Mouse (Mus musculus) ES-E14 (cell line): ENCODE data around the gene Fras1. TPM values are rescaled to one million over a fixed set of nuclear protein-coding genes. Genes with fewer than 3 reads are reported as not detected.

ENCODE experiments used
- DNase-seq: peaks from one replicate; pipeline ENCODE4 v3.0.0-alpha.2; 2013; ENCODE audit warnings: low read depth, low spot score
- H3K27ac ChIP-seq: 2 replicates; pipeline ENCODE4 v1.5.1; 2012; ENCODE audit warnings: low read depth, mild to moderate bottlenecking, low read length, moderate library complexity, mixed read lengths; ENCODE audit not compliant: poor library complexity, insufficient read depth, severe bottlenecking
- H3K36me3 ChIP-seq: 2 replicates; pipeline ENCODE4 v1.6.1; 2012; ENCODE audit warnings: mild to moderate bottlenecking, low read length, moderate library complexity, mixed read lengths; ENCODE audit not compliant: control insufficient read depth, poor library complexity, insufficient read depth, severe bottlenecking
- H3K4me1 ChIP-seq, 2 experiments: fragments of 150-350 bp in 1 of 2; sonication (generic) in 1 of 2; 2 replicates each; pipeline ENCODE4 v1.6.1; 2012; ENCODE audit warnings: low read length in 2 of 2, mild to moderate bottlenecking in 1 of 2, mixed read lengths in 1 of 2; ENCODE audit not compliant: control insufficient read depth in 2 of 2, insufficient read depth in 2 of 2, poor library complexity in 1 of 2
- H3K4me3 ChIP-seq, 2 experiments: fragments of 150-350 bp in 1 of 2; sonication (generic) in 1 of 2; 2 replicates each; pipeline ENCODE4 v1.5.1; 2012; ENCODE audit warnings: low read length in 2 of 2, low read depth in 1 of 2, mild to moderate bottlenecking in 1 of 2, mixed read lengths in 1 of 2; ENCODE audit not compliant: insufficient read depth in 1 of 2, poor library complexity in 1 of 2, severe bottlenecking in 1 of 2
- H3K9ac ChIP-seq: 2 replicates; pipeline ENCODE4 v1.6.1; 2012; ENCODE audit warnings: low read depth, mild to moderate bottlenecking, low read length, mixed read lengths; ENCODE audit not compliant: poor library complexity, insufficient read depth, severe bottlenecking
- H3K9me3 ChIP-seq: fragments of 150-350 bp; sonication (generic); 2 replicates; pipeline ENCODE4 v1.6.1; 2012; ENCODE audit warnings: low read depth, mild to moderate bottlenecking, low read length; ENCODE audit not compliant: control insufficient read depth, insufficient read depth
- CHD2 ChIP-seq: IDR thresholded peaks from 2 replicates; pipeline ENCODE4 v1.6.1; 2014; ENCODE audit warnings: mild to moderate bottlenecking, low read depth, low read length, inconsistent platforms
- HCFC1 ChIP-seq: IDR thresholded peaks from 2 replicates; pipeline ENCODE4 v1.6.1; 2012; ENCODE audit warnings: low read length, inconsistent platforms, borderline replicate concordance; ENCODE audit not compliant: insufficient read depth
- MAFK ChIP-seq: IDR thresholded peaks from 2 replicates; pipeline ENCODE4 v1.6.1; 2014; ENCODE audit warnings: mild to moderate bottlenecking, low read depth, low read length, inconsistent platforms; ENCODE audit not compliant: insufficient read depth
- ZC3H11A ChIP-seq: IDR thresholded peaks from 2 replicates; pipeline ENCODE4 v1.6.1; 2012; ENCODE audit warnings: low read depth, mild to moderate bottlenecking, inconsistent platforms, low read length, borderline replicate concordance
- ZNF384 ChIP-seq: IDR thresholded peaks from 2 replicates; pipeline ENCODE4 v1.6.1; 2012; ENCODE audit warnings: low read depth, low read length, inconsistent platforms
- in situ Hi-C, 2 experiments: fragments of 600-800 bp; cut with MboI; formaldehyde crosslinking; loops; one replicate each; pipeline ENCODE4 v1.15.1; 2025; ENCODE audit warnings: low sequenced_read_pairs in 2 of 2, inconsistent platforms in 1 of 2; ENCODE audit not compliant: unreplicated experiment in 2 of 2
- total RNA-seq: library from RNA; depleted of rRNA; stranded (reverse); fragments of 300-350 nt; gene quantifications from 2 replicates; pipeline ENCODE4 v1.2.3, GENCODE M21; 2012; rRNA removed

The Fras1 gene
- total RNA-seq, 1 experiment, result 1.6 TPM

DNA sequence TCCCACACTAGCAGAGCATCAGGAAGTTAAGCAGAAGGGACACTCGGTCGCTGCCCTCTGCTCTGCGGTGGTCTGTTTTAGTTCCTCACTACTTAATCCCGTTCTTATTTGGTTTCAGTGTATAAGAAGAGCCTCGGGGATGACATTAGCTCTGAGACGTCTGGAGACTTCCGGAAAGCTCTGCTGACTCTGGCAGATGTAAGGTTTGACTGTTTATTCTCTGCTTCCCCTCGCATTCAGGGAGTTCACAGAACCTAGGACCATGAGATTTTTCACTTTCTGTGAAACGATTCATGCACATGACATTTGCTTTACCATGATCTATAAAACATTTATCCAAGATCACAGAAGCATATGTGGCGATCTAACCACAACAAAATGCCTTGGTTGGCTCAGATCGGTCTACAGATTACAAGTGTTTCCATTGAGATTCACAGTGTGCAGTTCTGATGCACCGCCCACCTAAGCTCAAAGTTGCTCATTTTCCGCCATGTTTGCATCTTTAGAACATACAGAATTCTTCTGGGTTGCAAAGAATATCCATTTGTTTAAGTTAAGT lies 451.1 kb downstream of the Fras1 start:
- in situ Hi-C loops, result no loop called here
- no peak overlapping the region for H3K9ac ChIP-seq
- H3K9me3 ChIP-seq, result no peaks in the 10 kb centered on the region
- no peak for DNase-seq
- H3K4me1 ChIP-seq, result no peaks in the 10 kb centered on the region
- no peak overlapping the region for H3K27ac ChIP-seq
- no peaks in the 10 kb centered on the region for H3K36me3 ChIP-seq
- no peak overlapping the region for H3K4me3 ChIP-seq
- TF ChIP-seq ZNF384 (no peak), ZC3H11A (no peak), HCFC1 (no peak), MAFK (no peak), CHD2 (no peak)

GRCm38 (mm10) chr5:96827176-96827575 lies 453.4 kb downstream of the Fras1 start:
- Histone ChIP-seq H3K4me3 (no peak overlapping the region), H3K27ac (no peak overlapping the region), H3K36me3 (no peaks in the 10 kb centered on the region), H3K4me1 (no peaks in the 10 kb centered on the region), H3K9me3 (no peaks in the 10 kb centered on the region), H3K9ac (no peak overlapping the region)
- in situ Hi-C loops, result no loop called here
- DNase-seq, result no peak
- TF ChIP-seq CHD2 (no peak), ZNF384 (no peak), ZC3H11A (no peak)

Other genes starting within 250 kb of the Fras1 start
- 8.4 TPM in 2 replicates for gene Cnot6l, start 209.8 kb upstream of the Fras1 start, total RNA-seq
- 19.6 and 27.9 TPM in 2 replicates for gene Mrpl1, start 164.5 kb upstream of the Fras1 start, total RNA-seq